Mouse (Mus musculus): ENCODE measurements at regions not wholly inside any gene's neighbourhood (a gene's known extent, or its start where the extent isn't known, plus 50 kb on each side); places are given as distances from the start of the nearest gene placed in this dataset.

- Histone ChIP-seq H3K4me2 (ENCODE audit: low read depth, low read length) (no peak overlapping the region), H3K9ac (replicated peaks; ENCODE audit: low read length) (no peak overlapping the region), H3K4me3 (ENCODE audit: low read depth, low read length) (no peak overlapping the region), H3K27ac (replicated peaks; ENCODE audit: low read depth, low read length) (no peak overlapping the region), H3K9me3 (replicated peaks; ENCODE audit: control insufficient read depth, low read length) (no peaks in the 10 kb centered on the region), H3K36me3 (replicated peaks; ENCODE audit: control insufficient read depth, insufficient read depth, low read depth, low read length) (no peaks in the 10 kb centered on the region), H3K4me1 (ENCODE audit: control insufficient read depth, insufficient read depth, low read length) (no peaks in the 10 kb centered on the region), H3K27me3 (ENCODE audit: control insufficient read depth, insufficient read depth, low read length) (no peaks in the 10 kb centered on the region)
- no peak for ATAC-seq (replicated peaks; ENCODE audit: insufficient number of reproducible peaks, low FRiP score, low TSS enrichment, low read depth)
- WGBS, result 87% methylated on average over 3 of the region's 3 CpGs
- no peak for DNase-seq (ENCODE audit: low spot score)
Measured at GRCm38 (mm10) chr3:31437970-31438369, 127.8 kb upstream of the Slc7a14 start.

DNA sequence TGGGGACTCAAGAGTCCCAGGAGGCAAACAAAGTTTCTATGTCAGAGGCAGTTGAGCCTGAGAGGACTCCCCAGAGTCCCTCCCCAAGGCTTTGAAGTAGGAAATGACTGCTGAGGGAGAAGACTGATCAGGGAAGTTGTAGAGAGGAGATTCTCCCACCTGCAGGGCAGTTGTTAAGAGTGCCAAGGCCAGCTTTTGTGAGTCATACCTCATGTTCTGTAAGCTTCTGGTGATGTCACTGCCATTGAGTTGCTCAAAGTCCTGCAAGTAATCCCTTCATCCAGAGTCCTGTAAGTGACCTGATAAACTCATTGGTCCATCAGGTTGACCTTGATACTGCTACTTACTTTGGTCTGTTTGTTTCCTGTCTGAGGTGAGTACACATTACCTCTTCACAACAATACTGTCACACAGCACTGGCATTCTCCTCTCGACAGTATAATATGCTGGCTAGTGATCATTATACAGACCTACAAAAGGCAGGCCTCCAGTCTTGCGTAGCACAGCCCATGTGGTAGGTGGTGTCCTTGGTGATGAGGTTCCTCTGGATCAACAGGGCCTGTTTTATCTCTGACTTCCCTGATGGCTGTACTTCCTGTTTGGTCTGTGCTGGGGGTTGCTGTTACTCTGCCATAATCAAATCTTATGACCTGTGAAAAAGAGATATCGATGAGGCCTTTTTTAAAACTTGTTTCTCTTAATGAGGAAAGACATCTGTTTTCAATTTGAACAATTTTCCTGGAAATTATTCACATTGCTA, 125.2 kb upstream of the Slc7a14 start:
- H3K27ac ChIP-seq (replicated peaks; ENCODE audit: low read depth, low read length), result no peak overlapping the region
- ATAC-seq (replicated peaks; ENCODE audit: insufficient number of reproducible peaks, low FRiP score, low TSS enrichment, low read depth) (no peak), DNase-seq (ENCODE audit: low spot score) (peak; percentile 9)
- H3K9me3 ChIP-seq (replicated peaks; ENCODE audit: control insufficient read depth, low read length), result no peaks in the 10 kb centered on the region
- no peaks in the 10 kb centered on the region for H3K27me3 ChIP-seq (ENCODE audit: control insufficient read depth, insufficient read depth, low read length)
- 55% methylated on average over 3 of the region's 3 CpGs for WGBS
- no peaks in the 10 kb centered on the region for H3K4me1 ChIP-seq (ENCODE audit: control insufficient read depth, insufficient read depth, low read length)
- no peak overlapping the region for H3K4me2 ChIP-seq (ENCODE audit: low read depth, low read length)
- no peak overlapping the region for H3K4me3 ChIP-seq (ENCODE audit: low read depth, low read length)
- H3K36me3 ChIP-seq (replicated peaks; ENCODE audit: control insufficient read depth, insufficient read depth, low read depth, low read length), result no peaks in the 10 kb centered on the region
- no peak overlapping the region for H3K9ac ChIP-seq (replicated peaks; ENCODE audit: low read length)

DNA sequence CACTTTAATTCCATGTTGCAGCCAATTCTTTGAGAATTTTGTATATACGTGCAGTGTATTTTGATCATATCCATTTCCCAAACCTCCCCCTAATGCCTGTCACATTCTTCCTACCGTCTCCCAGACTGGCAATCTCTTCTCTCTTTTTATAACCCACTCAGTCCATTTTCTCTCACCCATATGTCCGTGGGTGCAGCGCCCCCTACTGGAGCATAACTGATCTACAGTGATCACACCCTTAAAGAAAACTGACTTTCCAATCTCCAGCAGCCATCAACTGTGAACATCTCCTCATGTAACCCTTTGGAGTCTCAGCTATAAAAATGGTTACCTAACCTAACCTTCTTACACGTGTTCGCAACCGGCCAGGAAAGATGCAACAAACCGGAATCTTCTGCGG, 123.0 kb upstream of the Slc7a14 start:
- Histone ChIP-seq H3K4me2 (ENCODE audit: low read depth, low read length) (no peak overlapping the region), H3K4me3 (ENCODE audit: low read depth, low read length) (no peak overlapping the region), H3K27me3 (ENCODE audit: control insufficient read depth, insufficient read depth, low read length) (no peaks in the 10 kb centered on the region), H3K36me3 (replicated peaks; ENCODE audit: control insufficient read depth, insufficient read depth, low read depth, low read length) (no peaks in the 10 kb centered on the region), H3K9ac (replicated peaks; ENCODE audit: low read length) (no peak overlapping the region), H3K9me3 (replicated peaks; ENCODE audit: control insufficient read depth, low read length) (no peaks in the 10 kb centered on the region), H3K4me1 (ENCODE audit: control insufficient read depth, insufficient read depth, low read length) (no peaks in the 10 kb centered on the region), H3K27ac (replicated peaks; ENCODE audit: low read depth, low read length) (no peak overlapping the region)
- WGBS, result 86% methylated on average over 9 of the region's 9 CpGs
- ATAC-seq (replicated peaks; ENCODE audit: insufficient number of reproducible peaks, low FRiP score, low TSS enrichment, low read depth), result no peak
- no peak for DNase-seq (ENCODE audit: low spot score)

GRCm38 (mm10) chr3:31423517-31423916, 113.3 kb upstream of the Slc7a14 start:
- DNase-seq (ENCODE audit: low spot score) (no peak), ATAC-seq (replicated peaks; ENCODE audit: insufficient number of reproducible peaks, low FRiP score, low TSS enrichment, low read depth) (no peak)
- Histone ChIP-seq H3K4me3 (ENCODE audit: low read depth, low read length) (no peak overlapping the region), H3K27ac (replicated peaks; ENCODE audit: low read depth, low read length) (no peak overlapping the region), H3K36me3 (replicated peaks; ENCODE audit: control insufficient read depth, insufficient read depth, low read depth, low read length) (no peaks in the 10 kb centered on the region), H3K9me3 (replicated peaks; ENCODE audit: control insufficient read depth, low read length) (no peaks in the 10 kb centered on the region), H3K27me3 (ENCODE audit: control insufficient read depth, insufficient read depth, low read length) (no peaks in the 10 kb centered on the region), H3K9ac (replicated peaks; ENCODE audit: low read length) (no peak overlapping the region), H3K4me1 (ENCODE audit: control insufficient read depth, insufficient read depth, low read length) (no peaks in the 10 kb centered on the region), H3K4me2 (ENCODE audit: low read depth, low read length) (no peak overlapping the region)
- WGBS, result 94% methylated on average over 14 of the region's 14 CpGs

DNA sequence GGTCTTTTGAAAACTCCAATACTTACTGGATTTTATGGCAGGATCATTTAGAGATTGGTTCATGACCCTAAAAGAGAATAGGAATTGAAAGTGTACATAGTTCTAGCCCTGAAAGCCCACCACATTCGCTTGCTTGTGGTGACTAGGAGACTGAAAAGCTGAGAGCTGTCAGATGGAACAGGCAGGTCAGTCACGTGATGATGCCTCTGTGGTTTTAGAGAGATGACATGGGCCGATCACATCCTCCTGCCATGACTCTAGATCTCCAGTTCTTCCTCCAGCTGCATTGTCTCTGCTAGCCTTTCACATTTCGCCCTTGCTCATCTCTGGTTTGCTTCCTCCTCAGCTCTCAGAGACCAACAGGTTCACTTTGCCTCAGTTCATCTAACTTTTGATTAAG, 98.6 kb upstream of the Slc7a14 start:
- no peak for ATAC-seq (replicated peaks; ENCODE audit: insufficient number of reproducible peaks, low FRiP score, low TSS enrichment, low read depth)
- Histone ChIP-seq H3K27me3 (ENCODE audit: control insufficient read depth, insufficient read depth, low read length) (no peaks in the 10 kb centered on the region), H3K27ac (replicated peaks; ENCODE audit: low read depth, low read length) (no peak overlapping the region), H3K4me1 (ENCODE audit: control insufficient read depth, insufficient read depth, low read length) (no peaks in the 10 kb centered on the region), H3K9ac (replicated peaks; ENCODE audit: low read length) (no peak overlapping the region), H3K4me3 (ENCODE audit: low read depth, low read length) (no peak overlapping the region), H3K36me3 (replicated peaks; ENCODE audit: control insufficient read depth, insufficient read depth, low read depth, low read length) (no peaks in the 10 kb centered on the region), H3K9me3 (replicated peaks; ENCODE audit: control insufficient read depth, low read length) (no peaks in the 10 kb centered on the region), H3K4me2 (ENCODE audit: low read depth, low read length) (no peak overlapping the region)
- DNase-seq (ENCODE audit: low spot score), result no peak
- WGBS, result 83% methylated on average over 4 of the region's 4 CpGs

DNA sequence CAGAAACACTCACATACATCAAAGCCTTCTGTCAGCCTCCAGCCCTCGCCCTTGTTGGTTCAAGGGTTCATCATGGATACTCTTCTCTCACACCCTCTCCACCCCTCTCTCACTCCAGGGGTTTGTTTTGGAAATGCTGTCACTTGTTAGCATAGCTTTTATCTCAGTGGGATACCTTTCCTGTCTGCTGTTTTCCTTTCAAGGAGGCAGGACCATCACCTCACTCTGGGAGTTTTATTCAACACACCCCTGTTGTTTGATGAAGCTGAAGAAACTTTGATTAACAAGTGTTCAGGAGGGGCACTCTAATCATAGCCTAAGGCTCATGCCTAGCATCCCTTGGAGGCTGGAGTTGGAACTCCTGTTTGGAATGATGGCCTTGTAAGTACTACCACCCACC, 95.7 kb upstream of the Slc7a14 start:
- no peaks in the 10 kb centered on the region for H3K36me3 ChIP-seq (replicated peaks; ENCODE audit: control insufficient read depth, insufficient read depth, low read depth, low read length)
- H3K4me3 ChIP-seq (ENCODE audit: low read depth, low read length), result no peak overlapping the region
- WGBS, result 8% methylated on average over 1 of the region's 1 CpGs
- no peaks in the 10 kb centered on the region for H3K4me1 ChIP-seq (ENCODE audit: control insufficient read depth, insufficient read depth, low read length)
- no peaks in the 10 kb centered on the region for H3K9me3 ChIP-seq (replicated peaks; ENCODE audit: control insufficient read depth, low read length)
- H3K27ac ChIP-seq (replicated peaks; ENCODE audit: low read depth, low read length), result no peak overlapping the region
- no peaks in the 10 kb centered on the region for H3K27me3 ChIP-seq (ENCODE audit: control insufficient read depth, insufficient read depth, low read length)
- H3K9ac ChIP-seq (replicated peaks; ENCODE audit: low read length), result no peak overlapping the region
- H3K4me2 ChIP-seq (ENCODE audit: low read depth, low read length), result no peak overlapping the region
- DNase-seq (ENCODE audit: low spot score) (no peak), ATAC-seq (replicated peaks; ENCODE audit: insufficient number of reproducible peaks, low FRiP score, low TSS enrichment, low read depth) (no peak)

DNA sequence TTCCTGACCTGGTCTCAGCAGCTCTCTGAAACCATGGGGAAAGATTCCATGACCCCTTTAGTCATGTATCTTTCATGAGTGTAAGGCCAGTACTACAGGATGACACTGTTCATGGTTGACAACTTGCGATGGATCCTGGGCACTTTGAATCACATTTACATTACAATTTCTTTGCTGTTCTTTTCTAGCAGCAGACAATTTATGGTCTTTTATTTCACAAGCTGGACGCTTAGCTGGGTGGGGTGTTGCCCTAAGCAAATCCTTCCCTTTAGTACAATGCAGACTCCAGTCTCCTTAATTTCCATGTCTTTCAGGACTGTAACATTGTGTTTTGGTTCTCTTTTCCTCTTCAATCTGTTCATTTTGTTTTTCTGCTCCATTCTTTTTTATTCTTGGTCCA, 89.0 kb upstream of the Slc7a14 start:
- H3K4me2 ChIP-seq (ENCODE audit: low read depth, low read length), result no peak overlapping the region
- WGBS, result 79% methylated on average over 2 of the region's 2 CpGs
- H3K4me3 ChIP-seq (ENCODE audit: low read depth, low read length), result no peak overlapping the region
- H3K36me3 ChIP-seq (replicated peaks; ENCODE audit: control insufficient read depth, insufficient read depth, low read depth, low read length), result no peaks in the 10 kb centered on the region
- no peak overlapping the region for H3K9ac ChIP-seq (replicated peaks; ENCODE audit: low read length)
- H3K4me1 ChIP-seq (ENCODE audit: control insufficient read depth, insufficient read depth, low read length), result no peaks in the 10 kb centered on the region
- H3K9me3 ChIP-seq (replicated peaks; ENCODE audit: control insufficient read depth, low read length), result no peaks in the 10 kb centered on the region
- ATAC-seq (replicated peaks; ENCODE audit: insufficient number of reproducible peaks, low FRiP score, low TSS enrichment, low read depth), result no peak
- H3K27ac ChIP-seq (replicated peaks; ENCODE audit: low read depth, low read length), result no peak overlapping the region
- H3K27me3 ChIP-seq (ENCODE audit: control insufficient read depth, insufficient read depth, low read length), result no peaks in the 10 kb centered on the region
- DNase-seq (ENCODE audit: low spot score), result no peak

- ATAC-seq (replicated peaks; ENCODE audit: insufficient number of reproducible peaks, low FRiP score, low TSS enrichment, low read depth) (no peak), DNase-seq (ENCODE audit: low spot score) (no peak)
- no peaks in the 10 kb centered on the region for H3K36me3 ChIP-seq (replicated peaks; ENCODE audit: control insufficient read depth, insufficient read depth, low read depth, low read length)
- no peak overlapping the region for H3K4me3 ChIP-seq (ENCODE audit: low read depth, low read length)
- no peaks in the 10 kb centered on the region for H3K4me1 ChIP-seq (ENCODE audit: control insufficient read depth, insufficient read depth, low read length)
- H3K27ac ChIP-seq (replicated peaks; ENCODE audit: low read depth, low read length), result no peak overlapping the region
- 92% methylated on average over 4 of the region's 4 CpGs for WGBS
- H3K9me3 ChIP-seq (replicated peaks; ENCODE audit: control insufficient read depth, low read length), result no peaks in the 10 kb centered on the region
- H3K4me2 ChIP-seq (ENCODE audit: low read depth, low read length), result no peak overlapping the region
- H3K9ac ChIP-seq (replicated peaks; ENCODE audit: low read length), result no peak overlapping the region
- no peaks in the 10 kb centered on the region for H3K27me3 ChIP-seq (ENCODE audit: control insufficient read depth, insufficient read depth, low read length)
Measured at GRCm38 (mm10) chr3:31394533-31394932, 84.4 kb upstream of the Slc7a14 start.

Data from embryonic facial prominence, embryonic 11.5 days (tissue).